Mouse (Mus musculus) CH12.LX (cell line): ENCODE measurements around the gene Ano9. TPM values are rescaled to one million over a fixed set of nuclear protein-coding genes. Genes with fewer than 3 reads are reported as not detected.
A peak's percentile ranks its signal among the peaks of the same experiment; 100 is the strongest.

ENCODE experiments used
- DNase-seq: peaks from one replicate; pipeline ENCODE4 v3.0.0-alpha.2; 2013; ENCODE audit errors: extremely low read depth
- H3K27ac ChIP-seq: 2 replicates; pipeline ENCODE4 v1.5.1; 2012; ENCODE audit warnings: low read depth, mild to moderate bottlenecking, control low read depth, moderate library complexity; ENCODE audit not compliant: insufficient read depth
- H3K27me3 ChIP-seq: replicated peaks from 2 replicates; pipeline ENCODE3; 2012; ENCODE audit warnings: inconsistent platforms
- H3K36me3 ChIP-seq, 2 experiments: replicated peaks in 1 of 2; 2 replicates each; pipeline versions ENCODE3 to v1.6.1; 2012; ENCODE audit warnings: inconsistent platforms in 1 of 2, low read length in 1 of 2, mild to moderate bottlenecking in 1 of 2, mixed read lengths in 1 of 2, moderate library complexity in 1 of 2; ENCODE audit not compliant: control insufficient read depth in 1 of 2, insufficient read depth in 1 of 2
- H3K4me1 ChIP-seq, 2 experiments: 2 replicates each; pipeline ENCODE4 v1.6.1; 2012; ENCODE audit warnings: inconsistent platforms in 1 of 2, moderate library complexity in 1 of 2; ENCODE audit not compliant: insufficient read depth in 2 of 2, control insufficient read depth in 1 of 2
- H3K4me2 ChIP-seq: 2 replicates; pipeline ENCODE4 v1.6.1; 2012; ENCODE audit warnings: low read depth, mild to moderate bottlenecking, control low read depth; ENCODE audit not compliant: poor library complexity, insufficient read depth, severe bottlenecking
- H3K4me3 ChIP-seq, 3 experiments: fragments of 150-350 bp in 1 of 3; sonication (generic) in 1 of 3; replicated peaks in 1 of 3; 2 replicates each; pipeline versions ENCODE3 to v1.5.1; 2011 to 2012; ENCODE audit warnings: low read depth in 2 of 3, low read length in 2 of 3, mild to moderate bottlenecking in 2 of 3, moderate library complexity in 2 of 3, control low read depth in 1 of 3, improper control_type of control experiment in 1 of 3, inconsistent platforms in 1 of 3, mixed read lengths in 1 of 3; ENCODE audit not compliant: poor library complexity in 1 of 3
- H3K79me2 ChIP-seq: replicated peaks from 2 replicates; pipeline ENCODE4 v1.6.1; 2012; ENCODE audit warnings: mild to moderate bottlenecking, moderate library complexity; ENCODE audit not compliant: control insufficient read depth, poor library complexity, insufficient read depth, severe bottlenecking; ENCODE audit errors: extremely low read depth
- H3K9ac ChIP-seq: 2 replicates; pipeline ENCODE4 v1.6.1; 2012; ENCODE audit warnings: low read depth, mild to moderate bottlenecking, control low read depth, moderate library complexity; ENCODE audit not compliant: insufficient read depth
- H3K9me3 ChIP-seq: replicated peaks from 2 replicates; pipeline ENCODE3; 2012; ENCODE audit warnings: low read length, inconsistent platforms, mixed read lengths
- BHLHE40 ChIP-seq: IDR thresholded peaks from 2 replicates; pipeline ENCODE4 v1.6.1; 2011; ENCODE audit warnings: mild to moderate bottlenecking, low read depth, low read length, improper control_type of control experiment
- CHD2 ChIP-seq: IDR thresholded peaks from 2 replicates; pipeline ENCODE4 v1.6.1; 2011; ENCODE audit warnings: low read length, improper control_type of control experiment
- CTCF ChIP-seq, 2 experiments: IDR thresholded peaks in 1 of 2; conservative IDR thresholded peaks in 1 of 2; 2 replicates each; pipeline ENCODE4 v1.5.1; 2011 to 2012; ENCODE audit warnings: low read depth in 2 of 2, low read length in 2 of 2, improper control_type of control experiment in 1 of 2, inconsistent platforms in 1 of 2, mild to moderate bottlenecking in 1 of 2, moderate library complexity in 1 of 2
- E2F4 ChIP-seq: IDR thresholded peaks from 2 replicates; pipeline ENCODE4 v1.6.1; 2011; ENCODE audit warnings: low read depth, low read length, improper control_type of control experiment; ENCODE audit not compliant: insufficient replicate concordance
- GABPA ChIP-seq: IDR thresholded peaks from 2 replicates; pipeline ENCODE4 v1.6.1; 2012; ENCODE audit warnings: low read depth, low read length, improper control_type of control experiment, inconsistent platforms; ENCODE audit not compliant: insufficient replicate concordance
- IRF4 ChIP-seq: IDR thresholded peaks from 2 replicates; pipeline ENCODE4 v1.6.1; 2014; ENCODE audit warnings: low read depth, mild to moderate bottlenecking, inconsistent platforms, low read length, improper control_type of control experiment
- MAFK ChIP-seq: IDR thresholded peaks from 2 replicates; pipeline ENCODE4 v1.6.1; 2011; ENCODE audit warnings: low read length, improper control_type of control experiment; ENCODE audit not compliant: insufficient replicate concordance
- MAX ChIP-seq: IDR thresholded peaks from 2 replicates; pipeline ENCODE4 v1.6.1; 2011; ENCODE audit warnings: low read length, improper control_type of control experiment
- MXI1 ChIP-seq: IDR thresholded peaks from 2 replicates; pipeline ENCODE4 v1.6.1; 2011; ENCODE audit warnings: mild to moderate bottlenecking, low read depth, low read length, improper control_type of control experiment
- NRF1 ChIP-seq: IDR thresholded peaks from 2 replicates; pipeline ENCODE4 v1.6.1; 2014; ENCODE audit warnings: low read depth, mild to moderate bottlenecking, inconsistent platforms, low read length, improper control_type of control experiment, moderate library complexity
- PAX5 ChIP-seq: IDR thresholded peaks from 2 replicates; pipeline ENCODE4 v1.6.1; 2012; ENCODE audit warnings: low read length, inconsistent platforms, mixed read lengths
- SIN3A ChIP-seq: IDR thresholded peaks from 2 replicates; pipeline ENCODE4 v1.6.1; 2012; ENCODE audit warnings: low read length, improper control_type of control experiment, inconsistent platforms
- TBP ChIP-seq: conservative IDR thresholded peaks from 2 replicates; pipeline ENCODE4 v1.6.1; 2011; ENCODE audit warnings: low read depth, low read length, improper control_type of control experiment
- UBTF ChIP-seq: IDR thresholded peaks from 2 replicates; pipeline ENCODE4 v1.6.1; 2012; ENCODE audit warnings: low read depth, mild to moderate bottlenecking, inconsistent platforms, low read length, improper control_type of control experiment, moderate library complexity
- USF2 ChIP-seq: conservative IDR thresholded peaks from 2 replicates; pipeline ENCODE4 v1.6.1; 2011; ENCODE audit warnings: low read depth, low read length, improper control_type of control experiment
- ZC3H11A ChIP-seq: IDR thresholded peaks from 2 replicates; pipeline ENCODE4 v1.6.1; 2012; ENCODE audit warnings: low read depth, mild to moderate bottlenecking, inconsistent platforms, low read length, improper control_type of control experiment
- ZKSCAN1 ChIP-seq: IDR thresholded peaks from 2 replicates; pipeline ENCODE4 v1.6.1; 2012; ENCODE audit warnings: low read depth, inconsistent platforms, low read length, improper control_type of control experiment, borderline replicate concordance
- ZMIZ1 ChIP-seq: IDR thresholded peaks from 2 replicates; pipeline ENCODE4 v1.6.1; 2012; ENCODE audit warnings: low read depth, mild to moderate bottlenecking, inconsistent platforms, low read length, improper control_type of control experiment
- dilution Hi-C: fragments of 300-500 bp; cut with MboI; formaldehyde crosslinking; loops from 2 replicates; pipeline ENCODE4 v1.14.3; 2020; ENCODE audit warnings: low sequenced_read_pairs; ENCODE audit not compliant: extremely low pct_unique_long_range_greater_than_20kb, extremely low pct_ligation_motif_present
- in situ Hi-C: fragments of 300-500 bp; cut with MboI; formaldehyde crosslinking; loops from 3 replicates; pipeline ENCODE4 v1.14.3; 2019; ENCODE audit warnings: low sequenced_read_pairs, low pct_ligation_motif_present, low pct_unique_long_range_greater_than_20kb, mixed read lengths
- polyA plus RNA-seq: library from polyadenylated mRNA; unstranded; fragments of >175 nt; gene quantifications from 2 replicates; pipeline ENCODE4 v1.2.1, GENCODE M21; 2012; ENCODE audit warnings: low read depth; ENCODE audit not compliant: insufficient read length
- total RNA-seq, 2 experiments: library from RNA; depleted of rRNA; stranded (reverse); fragments of 300-350 nt in 1 of 2; fragments of >200 nt in 1 of 2; gene quantifications; 2 replicates each; pipeline ENCODE4 v1.2.3; 2012 to 2014

Ano9 gene
- total and polyA plus RNA-seq, 3 experiments = 0.04 TPM; not detected in 2

DNA sequence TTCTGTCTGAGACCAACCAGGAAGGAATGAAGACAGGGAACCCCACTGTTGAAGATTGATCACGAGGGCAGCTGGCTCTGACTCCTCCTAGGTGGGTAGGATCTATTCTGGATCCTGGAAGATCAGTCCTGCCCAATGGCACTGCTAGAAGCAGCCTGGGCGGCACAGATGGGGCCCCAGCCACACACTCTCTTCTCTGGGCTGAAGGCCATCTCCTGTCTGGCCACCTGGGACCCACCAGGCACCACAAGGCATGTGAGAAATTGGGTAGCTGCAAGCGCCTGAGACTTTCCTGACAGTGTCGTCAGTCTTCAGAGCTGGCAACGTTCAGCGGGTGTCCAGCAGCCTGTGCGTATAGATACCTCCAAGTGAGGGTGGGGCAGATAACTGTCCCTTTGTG lies 55.1 kb downstream of the Ano9 start:
- H3K9me3 ChIP-seq = no peaks in the 10 kb centered on the region
- H3K27ac ChIP-seq = no peak overlapping the region
- H3K4me2 ChIP-seq = no peak overlapping the region
- peaks cover 93% of the 10 kb centered on the region for H3K27me3 ChIP-seq
- in situ Hi-C loops (no loop called here), dilution Hi-C loops (no loop called here)
- peaks cover 19 to 42% of the 10 kb centered on the region in 2 experiments for H3K4me1 ChIP-seq
- H3K36me3 ChIP-seq = peaks cover 0 to 2% of the 10 kb centered on the region in 2 experiments
- H3K4me3 ChIP-seq = no peak overlapping the region
- H3K79me2 ChIP-seq = no peaks in the 10 kb centered on the region
- H3K9ac ChIP-seq = no peak overlapping the region
- TF ChIP-seq USF2 (no peak), IRF4 (no peak), CTCF (conservative IDR thresholded peaks at IDR 0.05 in 1 of 2, IDR thresholded peaks at IDR 0.05 in 1 of 2; ENCODE audit: low read depth in 2 of 2, low read length in 2 of 2) (no peak), E2F4 (no peak), MAX (no peak), NRF1 (no peak), MAFK (no peak), TBP (no peak), PAX5 (no peak), ZMIZ1 (no peak), UBTF (no peak), SIN3A (no peak), GABPA (no peak), BHLHE40 (no peak), CHD2 (no peak), ZC3H11A (no peak)
- TF ChIP-seq, all 38 proteins: peak for 0
- no peak for DNase-seq

DNA sequence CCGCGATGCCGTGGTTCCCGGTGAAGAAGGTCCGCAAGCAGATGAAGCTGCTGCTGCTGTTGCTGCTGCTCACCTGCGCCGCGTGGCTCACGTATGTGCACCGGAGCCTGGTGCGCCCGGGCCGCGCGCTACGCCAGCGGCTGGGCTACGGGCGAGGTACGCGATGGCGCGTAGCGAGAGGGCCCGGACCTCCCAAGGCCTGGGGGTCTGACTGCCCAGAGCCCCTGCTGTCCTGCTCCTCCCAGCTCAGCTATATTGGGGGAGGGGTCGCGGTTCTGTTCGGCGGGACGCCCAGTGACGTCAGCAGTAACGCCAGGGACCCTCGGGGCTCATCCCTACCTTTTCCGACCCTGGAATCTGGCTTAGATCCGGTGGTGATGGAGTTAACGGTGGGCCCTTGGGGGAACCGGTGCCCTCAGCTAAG lies 56.3 kb downstream of the Ano9 start:
- no peak overlapping the region for H3K27ac ChIP-seq
- H3K9ac ChIP-seq = peak overlapping the region; percentile 38
- peak; percentile 0; the same call in 1 of the 2 replicates for TF ChIP-seq MXI1
- TF ChIP-seq ZKSCAN1 = no peak
- TF ChIP-seq, all 38 proteins: peak for 1
- Histone ChIP-seq H3K4me1 (peaks cover 21 to 40% of the 10 kb centered on the region in 2 experiments), H3K4me2 (peak overlapping the region; percentile 92), H3K9me3 (peaks cover 10% of the 10 kb centered on the region), H3K36me3 (no peaks in the 10 kb centered on the region), H3K79me2 (no peaks in the 10 kb centered on the region), H3K27me3 (peaks cover 82% of the 10 kb centered on the region), H3K4me3 (peak overlapping the region; percentile 12 to 65 (median 21))
- in situ Hi-C loops = no loop called here
- dilution Hi-C loops = no loop called here
- no peak for DNase-seq
